Mouse (Mus musculus) right cerebral cortex, postnatal 36 days (tissue): ENCODE results near the gene Mpdu1.
"Not testable (repeated sequence)": the region's sequence is repeated elsewhere in the genome, so short reads cannot be mapped to it uniquely, and the experiment has no call there.

Experiments used
- DNase-seq, 2 experiments: peaks; one replicate each; pipeline ENCODE4 v3.0.0; 2022; ENCODE audit warnings: low spot score in 2 of 2, mixed read lengths in 1 of 2

Mpdu1 gene

GRCm38 (mm10) chr11:69621571-69622268 is 40.7 kb downstream of the Mpdu1 start, which contains the start of gene Sat2:
Gene Sat2 (plus strand): TSS chr11:69622024.
- no peak for DNase-seq

GRCm38 (mm10) chr11:69620394-69621081 is 41.9 kb downstream of the Mpdu1 start:
- no peak for DNase-seq

DNA sequence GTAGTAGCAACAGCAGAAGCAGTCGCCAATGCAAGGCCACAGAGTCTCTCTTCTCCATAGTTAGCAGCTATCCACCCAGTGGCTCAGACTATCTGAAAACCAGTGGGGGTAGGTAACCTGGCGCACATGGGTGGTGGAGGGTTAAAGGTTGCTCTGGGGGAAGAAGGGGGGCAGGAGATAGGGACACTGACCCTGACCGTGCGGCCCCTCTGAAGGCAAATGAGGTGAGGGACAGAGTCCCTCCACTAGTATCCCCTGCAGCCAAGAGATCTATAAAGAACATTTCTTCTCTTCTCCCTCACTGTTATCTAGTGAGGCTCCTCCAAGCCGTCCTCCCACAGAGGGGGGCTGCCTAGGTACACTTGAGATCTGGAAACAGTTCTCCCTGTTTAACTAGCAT is 44.6 kb downstream of the Mpdu1 start, which contains the start of gene Shbg:
Shbg (minus strand) TSS at position 101 of the 400 bp plus-strand sequence.
- DNase-seq, result no peak

GRCm38 (mm10) chr11:69616781-69617180 is 45.7 kb downstream of the Mpdu1 start:
- DNase-seq, result no peak

- not testable (repeated sequence) for DNase-seq
Observed at GRCm38 (mm10) chr11:69614257-69614588, 48.2 kb downstream of the Mpdu1 start.

- DNase-seq, result peak; percentile 53 to 58
Observed at GRCm38 (mm10) chr11:69613553-69614256, 48.7 kb downstream of the Mpdu1 start.

- no peak for DNase-seq
Observed at GRCm38 (mm10) chr11:69610899-69611298, 51.5 kb downstream of the Mpdu1 start.

DNA sequence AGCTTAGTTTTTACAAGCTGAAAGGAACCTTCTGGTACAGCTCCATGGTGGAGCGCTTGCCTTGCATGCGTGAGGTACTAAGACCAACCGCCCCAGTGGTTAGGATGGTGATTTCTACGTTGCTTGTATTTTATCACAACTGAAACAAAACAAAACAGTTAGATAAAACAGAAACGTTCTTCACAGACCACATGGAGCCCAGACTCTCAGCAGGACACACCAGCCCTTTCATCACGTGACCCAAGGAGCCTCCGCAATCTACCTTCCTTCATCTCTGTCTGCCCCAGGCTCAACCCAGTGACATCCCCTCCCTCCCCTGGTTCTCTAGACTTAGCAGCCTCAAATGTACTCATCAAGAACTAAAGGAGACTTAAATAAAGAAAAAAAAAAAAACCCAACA is 53.0 kb downstream of the Mpdu1 start:
- no peak for DNase-seq

- no peak for DNase-seq
Observed at GRCm38 (mm10) chr11:69608525-69608924, 53.9 kb downstream of the Mpdu1 start.

- DNase-seq, result no peak
Observed at GRCm38 (mm10) chr11:69606832-69607231, 55.6 kb downstream of the Mpdu1 start.
